ENCODE assay signal across 9 mouse cellular contexts in the genomic region with DNA sequence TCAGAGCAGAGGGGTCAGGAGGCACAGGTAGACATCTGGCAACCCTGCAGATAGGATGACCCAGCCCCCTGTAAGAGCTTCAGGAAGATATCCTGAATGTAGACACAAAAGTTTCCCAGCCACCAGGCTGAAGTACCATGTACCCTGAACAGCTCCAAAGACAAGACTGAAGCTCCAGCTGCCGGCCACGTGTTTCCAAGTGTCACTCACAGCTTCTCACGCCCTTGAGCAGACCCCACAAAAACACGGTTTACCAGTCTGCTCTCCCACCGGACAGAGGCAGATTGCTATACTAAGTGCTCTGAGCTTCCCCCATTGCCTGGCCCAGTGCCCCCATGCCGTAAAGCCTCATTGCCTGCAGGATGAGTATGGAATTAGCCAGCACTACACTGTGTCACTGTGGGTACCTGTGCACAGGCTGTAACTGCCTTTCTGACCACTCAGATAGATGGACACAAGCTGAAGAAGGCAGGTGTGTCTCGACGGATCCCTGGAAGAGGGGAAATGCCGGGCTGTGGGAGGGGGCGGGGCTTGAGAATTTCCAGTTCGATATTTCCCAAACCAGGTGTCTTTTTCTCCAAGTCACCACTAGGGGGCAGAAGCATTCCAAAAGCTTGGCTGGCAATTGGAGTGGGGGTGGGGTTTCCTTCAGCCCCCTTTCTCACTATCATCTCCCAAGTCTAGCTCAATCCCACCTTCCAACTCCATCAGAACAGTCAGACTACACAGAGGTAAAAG. TPM values are rescaled to one million over a fixed set of nuclear protein-coding genes. Genes with fewer than 3 reads are reported as not detected.
A peak's percentile ranks its signal among the peaks of the same experiment; 100 is the strongest.
DNase-seq lines count a peak whose midpoint lies in the region; ATAC-seq and TF ChIP-seq lines count a peak whose summit lies in the region.
"Had no signal": no experiment of that assay in that cellular context is flagged by ENCODE, and none has a peak within 500 bp of the region (broad histone marks: within the 10 kb centered on the region; RNA-seq: fewer than 3 reads in every experiment).

No protein-coding gene starts in this region.

- H3K36me3 ChIP-seq in forebrain, embryonic 16.5 days (ENCODE audit: control insufficient read depth, insufficient read depth): no peaks in the 10 kb centered on the region
- no peaks in the 10 kb centered on the region for H3K36me3 ChIP-seq in midbrain, postnatal 0 days (ENCODE audit: insufficient read depth, low read length)

- no peaks in the 10 kb centered on the region for H3K27me3 ChIP-seq in forebrain, embryonic 16.5 days (replicated peaks; ENCODE audit: control insufficient read depth, insufficient read depth, low read length)
- H3K27me3 ChIP-seq in midbrain, postnatal 0 days (ENCODE audit: insufficient read depth, low read length): no peaks in the 10 kb centered on the region

- intact Hi-C loops in left cerebral cortex, postnatal 25 days (cut with DNase I): no loop called here

- peak; percentile 83 for TF ChIP-seq CTCF in midbrain, postnatal 0 days (IDR thresholded peaks at IDR 0.05)

- DNase-seq in adrenal gland, postnatal 14 days: peak; percentile 68
- no peak for DNase-seq in adrenal gland, postnatal 4 days (ENCODE audit: low spot score in 2 of 2)
- peak; percentile 54 for DNase-seq in 3134 (ENCODE audit: extremely low read depth, insufficient read length, low spot score)
- DNase-seq in brain, adult 2 months (ENCODE audit: low read depth, low spot score): peak; percentile 83
- peak; percentile 50 to 63 for DNase-seq in left cerebral cortex, postnatal 25 days (ENCODE audit: low spot score in 2 of 2)
- DNase-seq in midbrain, postnatal 0 days (ENCODE audit: low spot score): peak; percentile 83

- peaks cover 42% of the 10 kb centered on the region for H3K4me1 ChIP-seq in forebrain, embryonic 16.5 days (replicated peaks; ENCODE audit: control insufficient read depth, insufficient read depth, low read length)
- H3K4me1 ChIP-seq in midbrain, postnatal 0 days (ENCODE audit: insufficient read depth, low read length): peaks cover 8% of the 10 kb centered on the region

- no peak overlapping the region for H3K9ac ChIP-seq in forebrain, embryonic 16.5 days (replicated peaks; ENCODE audit: low read depth, low read length)
- no peak overlapping the region; the same call in 1 of the 2 replicates for H3K9ac ChIP-seq in midbrain, postnatal 0 days (replicated peaks; ENCODE audit: low read length, poor library complexity, severe bottlenecking)

- no peak overlapping the region for H3K4me3 ChIP-seq in forebrain, embryonic 16.5 days (replicated peaks; ENCODE audit: low read length)
- no peak overlapping the region for H3K4me3 ChIP-seq in midbrain, postnatal 0 days (ENCODE audit: low read depth, low read length)

- 20% methylated on average over 11 of the region's 11 CpGs for WGBS in forebrain, embryonic 16.5 days
- 17% methylated on average over 11 of the region's 11 CpGs for WGBS in midbrain, postnatal 0 days

- H3K4me2 ChIP-seq in forebrain, embryonic 16.5 days (ENCODE audit: low read length): no peak overlapping the region
- H3K4me2 ChIP-seq in midbrain, postnatal 0 days (ENCODE audit: low read depth, low read length, poor library complexity, severe bottlenecking): peak overlapping the region; percentile 34

- H3K9me3 ChIP-seq in forebrain, embryonic 16.5 days (ENCODE audit: control insufficient read depth, low read length): no peaks in the 10 kb centered on the region
- no peaks in the 10 kb centered on the region for H3K9me3 ChIP-seq in midbrain, postnatal 0 days (ENCODE audit: low read length)

- H3K27ac ChIP-seq in forebrain, embryonic 16.5 days (ENCODE audit: low read length): peak overlapping the region; percentile 8; the same call in 1 of the 2 replicates
- no peak overlapping the region for H3K27ac ChIP-seq in midbrain, postnatal 0 days (ENCODE audit: low read depth, low read length)

- no peak for ATAC-seq in forebrain, embryonic 16.5 days
- no peak for ATAC-seq in midbrain, postnatal 0 days (ENCODE audit: low FRiP score)
- ATAC-seq in megakaryocyte-erythroid progenitor cell, adult 5-6 weeks (replicated peaks; ENCODE audit: low FRiP score, low TSS enrichment, poor library complexity, severe bottlenecking): no peak

RNA-seq across cellular contexts. Expression of a gene that starts 1.8 kb away (rescaled TPM):
- total RNA-seq in adrenal gland, postnatal 14 days (2021): 4.2 and 4.8 TPM in 2 replicates
- total RNA-seq in adrenal gland, postnatal 4 days (2021): 1 to 10 TPM; 6.1 to 6.9 TPM
- 1.3 and 1.6 TPM in 2 replicates for polyA plus RNA-seq in forebrain, embryonic 16.5 days (2015; fragmentation: Nextera tagmentation; extraction: Ambion mirVana)
- 1 to 10 TPM; 3.7 to 3.8 TPM for total RNA-seq in left cerebral cortex, postnatal 25 days (2021)
- total RNA-seq in midbrain, postnatal 0 days (2014; rRNA removed): 1.5 and 3.4 TPM in 2 replicates
- 0.74 and 0.79 TPM in 2 replicates for polyA plus RNA-seq in midbrain, postnatal 0 days (2015; fragmentation: Nextera tagmentation; extraction: Ambion mirVana)
- total RNA-seq in megakaryocyte-erythroid progenitor cell, adult 5-6 weeks (2014; fragmentation: Nextera tagmentation): 0.27 and 1.5 TPM in 2 replicates
- total RNA-seq in megakaryocyte-erythroid progenitor cell, adult 5-6 weeks (2017): 0.09 and 1.3 TPM in 2 replicates

RNA-seq across cellular contexts. Expression of a gene that starts 8.3 kb away (rescaled TPM):
- not detected in 2 replicates for total RNA-seq in adrenal gland, postnatal 14 days (2021)
- not detected for total RNA-seq in adrenal gland, postnatal 4 days (2021)
- not detected in 2 replicates for polyA plus RNA-seq in forebrain, embryonic 16.5 days (2015; fragmentation: Nextera tagmentation; extraction: Ambion mirVana)
- total RNA-seq in left cerebral cortex, postnatal 25 days (2021): not detected
- not detected in 2 replicates for total RNA-seq in midbrain, postnatal 0 days (2014; rRNA removed)
- not detected in 2 replicates for polyA plus RNA-seq in midbrain, postnatal 0 days (2015; fragmentation: Nextera tagmentation; extraction: Ambion mirVana)
- total RNA-seq in megakaryocyte-erythroid progenitor cell, adult 5-6 weeks (2014; fragmentation: Nextera tagmentation): not detected in 2 replicates
- total RNA-seq in megakaryocyte-erythroid progenitor cell, adult 5-6 weeks (2017): not detected in 2 replicates
- total RNA-seq: layer of hippocampus, adult 8-10 months had no signal

RNA-seq across cellular contexts. Expression of a gene that starts 15.3 kb away (rescaled TPM):
- total RNA-seq in adrenal gland, postnatal 14 days (2021): 26.3 and 28.1 TPM in 2 replicates
- total RNA-seq in adrenal gland, postnatal 4 days (2021): 10 to 100 TPM; 53.4 to 54.0 TPM
- polyA plus RNA-seq in forebrain, embryonic 16.5 days (2015; fragmentation: Nextera tagmentation; extraction: Ambion mirVana): 27.3 and 36.9 TPM in 2 replicates
- total RNA-seq in left cerebral cortex, postnatal 25 days (2021): 100 to 1,000 TPM; 186 to 188 TPM
- 180 and 201 TPM in 2 replicates for total RNA-seq in midbrain, postnatal 0 days (2014; rRNA removed)
- polyA plus RNA-seq in midbrain, postnatal 0 days (2015; fragmentation: Nextera tagmentation; extraction: Ambion mirVana): 68.7 and 72.6 TPM in 2 replicates
- total RNA-seq in megakaryocyte-erythroid progenitor cell, adult 5-6 weeks (2014; fragmentation: Nextera tagmentation): not detected in 2 replicates
- total RNA-seq in megakaryocyte-erythroid progenitor cell, adult 5-6 weeks (2017): not detected in 2 replicates

RNA-seq across cellular contexts. Expression of a gene that starts 18.7 kb away (rescaled TPM):
- 28.8 and 30.0 TPM in 2 replicates for total RNA-seq in adrenal gland, postnatal 14 days (2021)
- 10 to 100 TPM; 27.8 to 30.8 TPM for total RNA-seq in adrenal gland, postnatal 4 days (2021)
- 24.4 and 27.0 TPM in 2 replicates for polyA plus RNA-seq in forebrain, embryonic 16.5 days (2015; fragmentation: Nextera tagmentation; extraction: Ambion mirVana)
- 10 to 100 TPM; 38.3 to 39.7 TPM for total RNA-seq in left cerebral cortex, postnatal 25 days (2021)
- total RNA-seq in midbrain, postnatal 0 days (2014; rRNA removed): 13.5 and 17.4 TPM in 2 replicates
- 12.6 and 13.3 TPM in 2 replicates for polyA plus RNA-seq in midbrain, postnatal 0 days (2015; fragmentation: Nextera tagmentation; extraction: Ambion mirVana)
- 14.5 and 20.5 TPM in 2 replicates for total RNA-seq in megakaryocyte-erythroid progenitor cell, adult 5-6 weeks (2014; fragmentation: Nextera tagmentation)
- total RNA-seq in megakaryocyte-erythroid progenitor cell, adult 5-6 weeks (2017): 10.1 and 13.9 TPM in 2 replicates

RNA-seq across cellular contexts. Expression of a gene that starts 36.0 kb away (rescaled TPM):
- total RNA-seq in adrenal gland, postnatal 14 days (2021): 1.1 and 8.7 TPM in 2 replicates
- 1 to 10 TPM; 2.2 to 2.7 TPM for total RNA-seq in adrenal gland, postnatal 4 days (2021)
- polyA plus RNA-seq in forebrain, embryonic 16.5 days (2015; fragmentation: Nextera tagmentation; extraction: Ambion mirVana): 0.63 and 1.2 TPM in 2 replicates
- total RNA-seq in left cerebral cortex, postnatal 25 days (2021): 1 to 10 TPM; 2.1 to 2.6 TPM
- 0.52 and 2.4 TPM in 2 replicates for total RNA-seq in midbrain, postnatal 0 days (2014; rRNA removed)
- 0.53 and 0.63 TPM in 2 replicates for polyA plus RNA-seq in midbrain, postnatal 0 days (2015; fragmentation: Nextera tagmentation; extraction: Ambion mirVana)
- total RNA-seq in megakaryocyte-erythroid progenitor cell, adult 5-6 weeks (2014; fragmentation: Nextera tagmentation): 12.9 and 24.3 TPM in 2 replicates
- total RNA-seq in megakaryocyte-erythroid progenitor cell, adult 5-6 weeks (2017): 6.2 and 16.3 TPM in 2 replicates

Comparison
In these comparisons a context has a peak if more than half of its experiments do, and no peak if none do; other contexts are left out.
1. DNase-seq: peak in adrenal gland, postnatal 14 days (single experiment), 3134 (single experiment), brain, adult 2 months (single experiment), left cerebral cortex, postnatal 25 days (2 of 2) and midbrain, postnatal 0 days (single experiment); none in adrenal gland, postnatal 4 days (0 of 2).
2. RNA of a gene that starts 15.3 kb away (total RNA-seq): 180 to 201 TPM in midbrain, postnatal 0 days, 186 to 188 TPM in left cerebral cortex, postnatal 25 days, 53.4 to 54.0 TPM in adrenal gland, postnatal 4 days and 26.3 to 28.1 TPM in adrenal gland, postnatal 14 days; not detected in megakaryocyte-erythroid progenitor cell, adult 5-6 weeks; every median in the first group is over 10 times any median in the second.